Mouse (Mus musculus): ENCODE data around the gene Il17rd. TPM values are rescaled to one million over a fixed set of nuclear protein-coding genes. Genes with fewer than 3 reads are reported as not detected.

Gene Il17rd
- polyA plus RNA-seq, 1 experiment, result 0.99 TPM

DNA sequence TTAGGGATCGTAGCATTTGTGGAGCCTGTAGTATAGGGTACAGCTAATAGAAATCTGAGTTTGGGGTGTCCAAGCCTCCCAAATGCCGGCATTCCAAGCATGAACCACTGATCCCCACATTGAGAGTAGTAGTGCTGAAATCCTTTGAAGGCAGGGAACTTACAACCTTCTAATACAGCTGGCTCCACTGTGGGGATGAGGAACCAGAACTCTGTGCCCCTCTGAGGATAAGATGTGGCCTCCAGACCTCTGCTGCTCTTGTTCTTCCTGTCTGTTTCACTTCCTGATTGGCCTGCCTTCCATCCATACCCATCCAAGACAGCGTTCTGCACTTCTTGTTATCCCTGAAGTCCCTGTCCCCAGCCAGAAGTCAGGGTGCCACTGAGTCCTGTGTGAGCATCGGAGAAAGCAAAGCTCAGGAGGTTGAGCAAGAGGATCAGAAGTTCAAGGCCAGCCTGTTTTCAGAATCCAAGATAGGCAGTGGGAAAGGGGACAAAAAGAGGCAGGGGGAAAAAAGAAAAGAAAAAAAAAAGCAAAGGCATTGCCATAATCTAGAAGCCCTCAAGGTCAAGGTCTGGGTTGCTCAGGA lies 77.9 kb downstream of the Il17rd start:
- Histone ChIP-seq H3K27me3 (ENCODE audit: control insufficient read depth, insufficient read depth, low read length) (peaks cover 8% of the 10 kb centered on the region), H3K4me1 (ENCODE audit: control insufficient read depth, insufficient read depth, insufficient read length) (no peaks in the 10 kb centered on the region; the same call in none of the 2 replicates), H3K36me3 (ENCODE audit: control insufficient read depth, insufficient read depth, low read length) (no peaks in the 10 kb centered on the region), H3K27ac (ENCODE audit: insufficient read depth, low read length) (no peak overlapping the region), H3K4me3 (ENCODE audit: extremely low read depth, insufficient read depth, insufficient read length) (no peak overlapping the region)
- no peak for TF ChIP-seq POLR2A (IDR thresholded peaks at IDR 0.05; ENCODE audit: low read depth, low read length)
- no peak for TF ChIP-seq CTCF (IDR thresholded peaks at IDR 0.05; ENCODE audit: extremely low read depth, insufficient read depth, insufficient read length, insufficient replicate concordance)
- DNase-seq (ENCODE audit: low read depth in 1 of 2, low spot score in 2 of 2), result no peak
- 64% methylated on average over 4 of the region's 4 CpGs for WGBS

DNA sequence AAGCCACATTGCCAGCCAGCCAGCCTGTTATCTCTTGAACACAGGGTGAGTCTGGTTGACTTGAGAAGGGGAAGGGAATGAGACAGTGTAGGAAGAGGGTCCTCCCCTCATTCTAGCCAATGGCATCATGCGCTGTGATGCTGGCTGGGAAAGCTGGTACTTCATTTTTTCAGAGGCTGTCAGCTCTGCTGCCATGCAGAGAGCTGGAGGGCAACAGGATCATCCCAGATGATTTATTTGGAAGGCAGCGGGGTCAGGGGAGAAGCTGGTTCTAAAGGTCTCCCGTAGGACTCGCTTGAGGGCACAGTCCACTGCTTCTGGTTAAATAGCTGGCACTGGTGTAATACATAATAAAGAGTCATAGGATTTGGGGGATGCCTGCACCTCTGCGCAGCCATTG lies 79.8 kb downstream of the Il17rd start:
- peaks cover 8% of the 10 kb centered on the region for H3K27me3 ChIP-seq (ENCODE audit: control insufficient read depth, insufficient read depth, low read length)
- WGBS, result 86% methylated on average over 5 of the region's 5 CpGs
- H3K4me1 ChIP-seq (ENCODE audit: control insufficient read depth, insufficient read depth, insufficient read length), result no peaks in the 10 kb centered on the region; the same call in none of the 2 replicates

GRCm38 (mm10) chr14:27122646-27123045 lies 83.9 kb downstream of the Il17rd start:
- Histone ChIP-seq H3K4me1 (ENCODE audit: control insufficient read depth, insufficient read depth, insufficient read length) (no peaks in the 10 kb centered on the region), H3K27me3 (ENCODE audit: control insufficient read depth, insufficient read depth, low read length) (no peaks in the 10 kb centered on the region), H3K4me3 (ENCODE audit: extremely low read depth, insufficient read depth, insufficient read length) (no peak overlapping the region), H3K36me3 (ENCODE audit: control insufficient read depth, insufficient read depth, low read length) (no peaks in the 10 kb centered on the region), H3K27ac (ENCODE audit: insufficient read depth, low read length) (no peak overlapping the region)
- 77% methylated on average over 3 of the region's 3 CpGs for WGBS
- TF ChIP-seq POLR2A (IDR thresholded peaks at IDR 0.05; ENCODE audit: low read depth, low read length) (no peak), CTCF (IDR thresholded peaks at IDR 0.05; ENCODE audit: extremely low read depth, insufficient read depth, insufficient read length, insufficient replicate concordance) (no peak)
- no peak for DNase-seq (ENCODE audit: low read depth in 1 of 2, low spot score in 2 of 2)

More for the DNA sequence above, 79.8 kb downstream of the Il17rd start:
- no peaks in the 10 kb centered on the region for H3K36me3 ChIP-seq (ENCODE audit: control insufficient read depth, insufficient read depth, low read length)
- no peak for DNase-seq (ENCODE audit: low read depth in 1 of 2, low spot score in 2 of 2)
- TF ChIP-seq CTCF (IDR thresholded peaks at IDR 0.05; ENCODE audit: extremely low read depth, insufficient read depth, insufficient read length, insufficient replicate concordance) (no peak), POLR2A (IDR thresholded peaks at IDR 0.05; ENCODE audit: low read depth, low read length) (no peak)
- no peak overlapping the region for H3K4me3 ChIP-seq (ENCODE audit: extremely low read depth, insufficient read depth, insufficient read length)
- H3K27ac ChIP-seq (ENCODE audit: insufficient read depth, low read length), result no peak overlapping the region

DNA sequence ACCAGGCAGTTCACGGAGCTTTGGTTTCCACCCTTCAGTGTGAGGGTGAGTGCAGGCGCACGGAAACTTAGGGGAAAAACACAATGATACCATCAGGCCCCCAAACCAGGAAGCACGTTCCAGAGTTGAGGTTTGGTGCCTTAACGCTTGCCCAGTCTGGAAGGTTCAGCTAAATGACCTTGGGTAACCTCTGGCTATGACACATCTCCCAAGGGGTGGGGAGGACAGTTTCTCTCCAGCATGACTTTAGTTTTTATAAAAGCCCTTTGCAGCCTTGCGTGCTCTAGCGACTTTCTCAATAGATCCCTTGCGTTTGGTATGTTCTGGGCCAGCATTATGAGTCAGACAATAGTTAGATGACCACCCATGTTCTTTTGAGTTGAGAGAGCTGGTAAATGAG lies 84.8 kb downstream of the Il17rd start:
- 8% methylated on average over 8 of the region's 8 CpGs for WGBS
- no peak for DNase-seq (ENCODE audit: low read depth in 1 of 2, low spot score in 2 of 2)
- TF ChIP-seq CTCF (IDR thresholded peaks at IDR 0.05; ENCODE audit: extremely low read depth, insufficient read depth, insufficient read length, insufficient replicate concordance) (no peak), POLR2A (IDR thresholded peaks at IDR 0.05; ENCODE audit: low read depth, low read length) (no peak)
- Histone ChIP-seq H3K27me3 (ENCODE audit: control insufficient read depth, insufficient read depth, low read length) (no peaks in the 10 kb centered on the region), H3K36me3 (ENCODE audit: control insufficient read depth, insufficient read depth, low read length) (no peaks in the 10 kb centered on the region), H3K4me3 (ENCODE audit: extremely low read depth, insufficient read depth, insufficient read length) (no peak overlapping the region), H3K27ac (ENCODE audit: insufficient read depth, low read length) (no peak overlapping the region), H3K4me1 (ENCODE audit: control insufficient read depth, insufficient read depth, insufficient read length) (no peaks in the 10 kb centered on the region)

GRCm38 (mm10) chr14:27130031-27130430 lies 91.3 kb downstream of the Il17rd start:
- WGBS, result 89% methylated on average over 3 of the region's 3 CpGs
- Histone ChIP-seq H3K27ac (ENCODE audit: insufficient read depth, low read length) (no peak overlapping the region), H3K27me3 (ENCODE audit: control insufficient read depth, insufficient read depth, low read length) (no peaks in the 10 kb centered on the region), H3K4me1 (ENCODE audit: control insufficient read depth, insufficient read depth, insufficient read length) (no peaks in the 10 kb centered on the region), H3K4me3 (ENCODE audit: extremely low read depth, insufficient read depth, insufficient read length) (no peak overlapping the region), H3K36me3 (ENCODE audit: control insufficient read depth, insufficient read depth, low read length) (no peaks in the 10 kb centered on the region)
- DNase-seq (ENCODE audit: low read depth in 1 of 2, low spot score in 2 of 2), result no peak
- TF ChIP-seq CTCF (IDR thresholded peaks at IDR 0.05; ENCODE audit: extremely low read depth, insufficient read depth, insufficient read length, insufficient replicate concordance) (no peak), POLR2A (IDR thresholded peaks at IDR 0.05; ENCODE audit: low read depth, low read length) (no peak)

GRCm38 (mm10) chr14:27130676-27131075 lies 91.9 kb downstream of the Il17rd start:
- Histone ChIP-seq H3K4me1 (ENCODE audit: control insufficient read depth, insufficient read depth, insufficient read length) (no peaks in the 10 kb centered on the region), H3K27ac (ENCODE audit: insufficient read depth, low read length) (no peak overlapping the region)
- 78% methylated on average over 1 of the region's 1 CpGs for WGBS

GRCm38 (mm10) chr14:27131521-27131920 lies 92.8 kb downstream of the Il17rd start:
- Histone ChIP-seq H3K27me3 (ENCODE audit: control insufficient read depth, insufficient read depth, low read length) (no peaks in the 10 kb centered on the region), H3K4me3 (ENCODE audit: extremely low read depth, insufficient read depth, insufficient read length) (no peak overlapping the region), H3K27ac (ENCODE audit: insufficient read depth, low read length) (no peak overlapping the region), H3K36me3 (ENCODE audit: control insufficient read depth, insufficient read depth, low read length) (no peaks in the 10 kb centered on the region), H3K4me1 (ENCODE audit: control insufficient read depth, insufficient read depth, insufficient read length) (no peaks in the 10 kb centered on the region)
- 56% methylated on average over 1 of the region's 1 CpGs for WGBS
- DNase-seq (ENCODE audit: low read depth in 1 of 2, low spot score in 2 of 2), result no peak
- TF ChIP-seq POLR2A (IDR thresholded peaks at IDR 0.05; ENCODE audit: low read depth, low read length) (no peak), CTCF (IDR thresholded peaks at IDR 0.05; ENCODE audit: extremely low read depth, insufficient read depth, insufficient read length, insufficient replicate concordance) (no peak)

More at GRCm38 (mm10) chr14:27130676-27131075, 91.9 kb downstream of the Il17rd start:
- DNase-seq (ENCODE audit: low read depth in 1 of 2, low spot score in 2 of 2), result no peak
- Histone ChIP-seq H3K36me3 (ENCODE audit: control insufficient read depth, insufficient read depth, low read length) (no peaks in the 10 kb centered on the region), H3K27me3 (ENCODE audit: control insufficient read depth, insufficient read depth, low read length) (no peaks in the 10 kb centered on the region), H3K4me3 (ENCODE audit: extremely low read depth, insufficient read depth, insufficient read length) (no peak overlapping the region)
- TF ChIP-seq POLR2A (IDR thresholded peaks at IDR 0.05; ENCODE audit: low read depth, low read length) (no peak), CTCF (IDR thresholded peaks at IDR 0.05; ENCODE audit: extremely low read depth, insufficient read depth, insufficient read length, insufficient replicate concordance) (no peak)

Measured in spleen, adult 2 months (tissue).